Mouse (Mus musculus) spleen, adult 2 months (tissue): ENCODE results near the gene Hbq1a.

Source experiments
- CTCF ChIP-seq: fragments of 200-500 bp; IDR thresholded peaks from 2 replicates; pipeline ENCODE4 v1.5.1; 2011; ENCODE audit warnings: mild to moderate bottlenecking, inconsistent platforms; ENCODE audit not compliant: insufficient read depth, insufficient read length, insufficient replicate concordance; ENCODE audit errors: extremely low read depth
- POLR2A ChIP-seq: fragments of 200-500 bp; IDR thresholded peaks from 2 replicates; pipeline ENCODE4 v1.6.1; 2011; ENCODE audit warnings: low read depth, low read length, inconsistent platforms

GRCm38 (mm10) chr11:32266776-32267175 is 33.1 kb upstream of the Hbq1a start:
- TF ChIP-seq POLR2A (no peak), CTCF (no peak)
